Mouse (Mus musculus) liver, adult 2 months (tissue): ENCODE data around the gene Olfr156. TPM values are rescaled to one million over a fixed set of nuclear protein-coding genes. Genes with fewer than 3 reads are reported as not detected.

ENCODE experiments used
- DNase-seq: peaks from one replicate; pipeline ENCODE4 v3.0.0-alpha.2; 2011; ENCODE audit warnings: low read depth, low spot score; ENCODE audit errors: extremely low read depth
- H3K27ac ChIP-seq: fragments of 200-500 bp; replicated peaks from 2 replicates; pipeline ENCODE4 v1.5.1; 2012; ENCODE audit warnings: low read depth, mild to moderate bottlenecking, control low read depth, inconsistent platforms, low read length; ENCODE audit not compliant: insufficient read depth
- H3K27me3 ChIP-seq: fragments of 200-500 bp; 2 replicates; pipeline ENCODE4 v1.6.1; 2012; ENCODE audit warnings: mild to moderate bottlenecking, moderate library complexity, low read length, inconsistent platforms; ENCODE audit not compliant: control insufficient read depth, insufficient read depth
- H3K36me3 ChIP-seq: fragments of 200-500 bp; 2 replicates; pipeline ENCODE4 v1.6.1; 2012; ENCODE audit warnings: low read length, inconsistent platforms; ENCODE audit not compliant: control insufficient read depth, insufficient read depth
- H3K4me1 ChIP-seq: fragments of 200-500 bp; 2 replicates; pipeline ENCODE4 v1.6.1; 2011; ENCODE audit warnings: low read length; ENCODE audit not compliant: control insufficient read depth, insufficient read depth
- H3K4me3 ChIP-seq: fragments of 200-500 bp; 2 replicates; pipeline ENCODE4 v1.5.1; 2011; ENCODE audit warnings: low read depth, mild to moderate bottlenecking, control low read depth, low read length, moderate library complexity; ENCODE audit not compliant: insufficient read depth
- H3K79me2 ChIP-seq: fragments of 200-500 bp; 2 replicates; pipeline ENCODE4 v1.6.1; 2012; ENCODE audit warnings: inconsistent platforms, mild to moderate bottlenecking, low read length, moderate library complexity; ENCODE audit not compliant: control insufficient read depth, insufficient read depth
- H3K9ac ChIP-seq: fragments of 200-500 bp; 2 replicates; pipeline ENCODE4 v1.6.1; 2012; ENCODE audit warnings: low read depth, mild to moderate bottlenecking, control low read depth, inconsistent platforms, low read length
- CTCF ChIP-seq: fragments of 200-500 bp; IDR thresholded peaks from 2 replicates; pipeline ENCODE4 v1.5.1; 2011; ENCODE audit warnings: low read depth, low read length, control low read depth
- POLR2A ChIP-seq: fragments of 200-500 bp; IDR thresholded peaks from 2 replicates; pipeline ENCODE4 v1.6.1; 2011; ENCODE audit warnings: low read length, control low read depth; ENCODE audit not compliant: insufficient read depth; ENCODE audit errors: extremely low read depth
- WGBS: fragments of 180-500 bp; shearing (Covaris S2); methylation state at CpG from one replicate; pipeline ENCODE4 v1.1.7; 2018; 5-methylcytosine and 5-hydroxymethylcytosine counted together
- polyA plus RNA-seq: library from polyadenylated mRNA; depleted of rRNA; stranded (reverse); fragments of >200 nt; gene quantifications from 2 replicates; pipeline ENCODE4 v1.2.3, GENCODE M21; 2012; rRNA removed
- total RNA-seq: library from RNA; depleted of rRNA; stranded (reverse); fragments of >200 nt; gene quantifications from 2 replicates; pipeline ENCODE4 v1.2.3, GENCODE M21; 2014; rRNA removed

The Olfr156 gene
- total RNA-seq, result not detected in 2 replicates
- polyA plus RNA-seq, result not detected in 2 replicates

GRCm38 (mm10) chr4:43823845-43824337, at the start of gene Olfr156:
Olfr156 (minus strand) TSS chr4:43823895.
- Histone ChIP-seq H3K4me3 (no peak within 1 kb of the TSS), H3K36me3 (no peaks in the 10 kb centered on the region), H3K4me1 (no peaks in the 10 kb centered on the region), H3K79me2 (no peaks in the 10 kb centered on the region), H3K27ac (no peak within 1 kb of the TSS), H3K27me3 (no peaks in the 10 kb centered on the region), H3K9ac (no peak within 1 kb of the TSS)
- 28% methylated on average over 7 of the region's 7 CpGs for WGBS
- TF ChIP-seq CTCF, result peak; percentile 37
- no peak for TF ChIP-seq POLR2A
- no peak for DNase-seq

- DNase-seq, result no peak
- TF ChIP-seq CTCF (no peak), POLR2A (no peak)
- Histone ChIP-seq H3K79me2 (no peaks in the 10 kb centered on the region), H3K36me3 (no peaks in the 10 kb centered on the region), H3K27ac (no peak overlapping the region), H3K4me3 (no peak overlapping the region), H3K4me1 (no peaks in the 10 kb centered on the region), H3K27me3 (no peaks in the 10 kb centered on the region), H3K9ac (no peak overlapping the region)
- 90% methylated on average over 10 of the region's 10 CpGs for WGBS
These were observed 46.1 kb upstream of the Olfr156 start for GRCm38 (mm10) chr4:43869821-43870220.

- TF ChIP-seq POLR2A (no peak), CTCF (no peak)
- DNase-seq, result no peak
- H3K4me1 ChIP-seq, result no peaks in the 10 kb centered on the region
- no peaks in the 10 kb centered on the region for H3K27me3 ChIP-seq
- no peak overlapping the region for H3K27ac ChIP-seq
- no peak overlapping the region for H3K4me3 ChIP-seq
- H3K36me3 ChIP-seq, result no peaks in the 10 kb centered on the region
- no peak overlapping the region for H3K9ac ChIP-seq
- H3K79me2 ChIP-seq, result no peaks in the 10 kb centered on the region
- 56% methylated on average over 4 of the region's 4 CpGs for WGBS
These were observed 39.6 kb upstream of the Olfr156 start for GRCm38 (mm10) chr4:43863298-43863697.

- Histone ChIP-seq H3K4me3 (no peak overlapping the region), H3K27ac (no peak overlapping the region), H3K36me3 (no peaks in the 10 kb centered on the region), H3K4me1 (no peaks in the 10 kb centered on the region), H3K27me3 (no peaks in the 10 kb centered on the region), H3K79me2 (no peaks in the 10 kb centered on the region), H3K9ac (no peak overlapping the region)
- peak; percentile 43 for DNase-seq
- TF ChIP-seq POLR2A (no peak), CTCF (peak; percentile 92)
- WGBS, result 17% methylated on average over 14 of the region's 14 CpGs
These were observed 37.2 kb upstream of the Olfr156 start for GRCm38 (mm10) chr4:43860744-43861519.

GRCm38 (mm10) chr4:43859886-43860285, 36.2 kb upstream of the Olfr156 start:
- no peaks in the 10 kb centered on the region for H3K27me3 ChIP-seq
- WGBS, result 81% methylated on average over 10 of the region's 10 CpGs
- no peaks in the 10 kb centered on the region for H3K36me3 ChIP-seq

GRCm38 (mm10) chr4:43854101-43854500, 30.4 kb upstream of the Olfr156 start:
- Histone ChIP-seq H3K27ac (no peak overlapping the region), H3K36me3 (no peaks in the 10 kb centered on the region), H3K27me3 (no peaks in the 10 kb centered on the region), H3K4me1 (no peaks in the 10 kb centered on the region), H3K79me2 (no peaks in the 10 kb centered on the region), H3K9ac (no peak overlapping the region), H3K4me3 (no peak overlapping the region)
- no peak for DNase-seq
- TF ChIP-seq POLR2A (no peak), CTCF (no peak)
- 74% methylated on average over 8 of the region's 8 CpGs for WGBS

More at GRCm38 (mm10) chr4:43859886-43860285, 36.2 kb upstream of the Olfr156 start:
- Histone ChIP-seq H3K27ac (no peak overlapping the region), H3K9ac (no peak overlapping the region), H3K4me3 (no peak overlapping the region), H3K4me1 (no peaks in the 10 kb centered on the region), H3K79me2 (no peaks in the 10 kb centered on the region)
- TF ChIP-seq POLR2A (no peak), CTCF (no peak)
- no peak for DNase-seq
